Mouse (Mus musculus) kidney, adult 9 months (tissue): ENCODE data around the gene Usp37.

Source experiments
- DNase-seq: peaks from one replicate; pipeline ENCODE4 v3.0.0; 2022

The Usp37 gene

GRCm38 (mm10) chr1:74396456-74397222 is 147.4 kb downstream of the Usp37 start:
- DNase-seq: peak; percentile 87

- DNase-seq: no peak
Observed at GRCm38 (mm10) chr1:74395290-74395689, 148.8 kb downstream of the Usp37 start.

- DNase-seq: no peak
Observed at GRCm38 (mm10) chr1:74394858-74395257, 149.2 kb downstream of the Usp37 start.

GRCm38 (mm10) chr1:74394311-74394710 is 149.8 kb downstream of the Usp37 start:
- no peak for DNase-seq

- DNase-seq: no peak
Observed at GRCm38 (mm10) chr1:74393697-74394096, 150.4 kb downstream of the Usp37 start.

GRCm38 (mm10) chr1:74393010-74393409 is 151.1 kb downstream of the Usp37 start:
- peak; percentile 56 for DNase-seq

- peak; percentile 86 for DNase-seq
Observed at GRCm38 (mm10) chr1:74392446-74392994, 151.6 kb downstream of the Usp37 start.

- DNase-seq: peak; percentile 87
Observed at GRCm38 (mm10) chr1:74391844-74392441, 152.1 kb downstream of the Usp37 start.

- DNase-seq: peak; percentile 99
Observed at GRCm38 (mm10) chr1:74390924-74391748, 152.9 kb downstream of the Usp37 start, which contains the start of gene Ctdsp1. Ctdsp1 (plus strand) TSS chr1:74391509.

- peak; percentile 70 for DNase-seq
Observed at GRCm38 (mm10) chr1:74390287-74390906, 153.7 kb downstream of the Usp37 start.

GRCm38 (mm10) chr1:74389831-74390286 is 154.2 kb downstream of the Usp37 start:
- DNase-seq: no peak

- DNase-seq: no peak
Observed at GRCm38 (mm10) chr1:74388398-74388920, 155.6 kb downstream of the Usp37 start.

- no peak for DNase-seq
Observed at GRCm38 (mm10) chr1:74387386-74387988, 156.6 kb downstream of the Usp37 start.

GRCm38 (mm10) chr1:74386714-74387385 is 157.2 kb downstream of the Usp37 start:
- DNase-seq: peak; percentile 99

- no peak for DNase-seq
Observed at GRCm38 (mm10) chr1:74386363-74386713, 157.7 kb downstream of the Usp37 start.

- DNase-seq: no peak
Observed at GRCm38 (mm10) chr1:74385531-74385930, 158.6 kb downstream of the Usp37 start.
